Mouse (Mus musculus) B cell, adult (primary cell): Measurements from ENCODE around the gene Eif3i. TPM values are rescaled to one million over a fixed set of nuclear protein-coding genes. Genes with fewer than 3 reads are reported as not detected.

Experiments
- total RNA-seq: library from RNA; stranded (reverse); gene quantifications from 4 replicates; pipeline ENCODE4 v1.2.4, GENCODE M21; 2023; ENCODE audit not compliant: inconsistent age

Eif3i gene
- 156 to 162 TPM (median 160 TPM) in 4 replicates for total RNA-seq

GRCm38 (mm10) chr4:129600233-129601158 lies at the start of gene Eif3i, which contains the start of gene Tmem234:
Gene Eif3i (minus strand): TSS chr4:129600648.
Gene Tmem234 (plus strand): TSS chr4:129600668.

GRCm38 (mm10) chr4:129640638-129641467 lies 40.4 kb upstream of the Eif3i start, which contains the start of gene Txlna:
Gene Txlna (minus strand): TSS chr4:129641065.

GRCm38 (mm10) chr4:129623681-129624091 lies 23.2 kb upstream of the Eif3i start, which contains the start of gene Ccdc28b:
Gene Ccdc28b (minus strand): TSS chr4:129623947.

GRCm38 (mm10) chr4:129618786-129619691 lies 18.6 kb upstream of the Eif3i start, which contains the start of gene Iqcc:
Gene Iqcc (minus strand): TSS chr4:129619099.

GRCm38 (mm10) chr4:129614093-129614492 lies 13.6 kb upstream of the Eif3i start, which contains the start of gene Dcdc2b:
Gene Dcdc2b (minus strand): TSS chr4:129614257.

GRCm38 (mm10) chr4:129578466-129578865 lies 22.0 kb downstream of the Eif3i start, which contains the start of gene Fam167b:
Gene Fam167b (minus strand): TSS chr4:129578549.

GRCm38 (mm10) chr4:129573430-129573829 lies 27.0 kb downstream of the Eif3i start, which contains the start of gene Lck:
Gene Lck (minus strand): TSS chr4:129573641.

GRCm38 (mm10) chr4:129542592-129543141 lies 57.8 kb downstream of the Eif3i start, which contains the start of gene Hdac1:
Gene Hdac1 (minus strand): TSS chr4:129542713.

Other genes with a start within 250 kb of the Eif3i start
- gene Zbtb8a, start 222.5 kb downstream of the Eif3i start, total RNA-seq, result 2.7 to 3.6 TPM (median 3.1 TPM) in 4 replicates
- not detected in 4 replicates for gene Zbtb8b, start 159.8 kb downstream of the Eif3i start, total RNA-seq
- 128 to 135 TPM (median 129 TPM) in 4 replicates for gene Bsdc1, start 139.1 kb downstream of the Eif3i start, total RNA-seq
- 0.42 to 0.81 TPM in 2 of 4 replicates, not detected in the others for gene Tssk3, start 109.6 kb downstream of the Eif3i start, total RNA-seq
- 0.96 to 2.4 TPM (median 0.99 TPM) in 3 of 4 replicates, not detected in the other for gene Fam229a, start 109.5 kb downstream of the Eif3i start, total RNA-seq
- gene Marcksl1, start 87.1 kb downstream of the Eif3i start, total RNA-seq, result 75.1 to 90.8 TPM (median 82.9 TPM) in 4 replicates
- 156 to 175 TPM (median 161 TPM) in 4 replicates for gene Hdac1, start 57.9 kb downstream of the Eif3i start, total RNA-seq
- gene Lck, start 27.0 kb downstream of the Eif3i start, total RNA-seq, result 25.0 to 36.7 TPM (median 29.8 TPM) in 4 replicates
- gene Fam167b, start 22.1 kb downstream of the Eif3i start, total RNA-seq, result not detected in 4 replicates
- 111 to 128 TPM (median 118 TPM) in 4 replicates for gene Tmem234, start within 50 bp of the Eif3i start, total RNA-seq
- gene Dcdc2b, start 13.6 kb upstream of the Eif3i start, total RNA-seq, result 0.84 to 2.4 TPM (median 1.4 TPM) in 4 replicates
- gene Iqcc, start 18.5 kb upstream of the Eif3i start, total RNA-seq, result 16.6 to 21.8 TPM (median 18.0 TPM) in 4 replicates
- 14.4 to 21.1 TPM (median 17.6 TPM) in 4 replicates for gene Ccdc28b, start 23.3 kb upstream of the Eif3i start, total RNA-seq
- gene Txlna, start 40.4 kb upstream of the Eif3i start, total RNA-seq, result 73.6 to 90.3 TPM (median 86.7 TPM) in 4 replicates
- gene Kpna6, start 72.1 kb upstream of the Eif3i start, total RNA-seq, result 39.2 to 48.0 TPM (median 44.4 TPM) in 4 replicates
- gene Tmem39b, start 96.2 kb upstream of the Eif3i start, total RNA-seq, result 16.8 to 19.2 TPM (median 17.5 TPM) in 4 replicates
- 129 to 134 TPM (median 132 TPM) in 4 replicates for gene Khdrbs1, start 141.7 kb upstream of the Eif3i start, total RNA-seq
- 370 to 439 TPM (median 425 TPM) in 4 replicates for gene Ptp4a2, start 210.6 kb upstream of the Eif3i start, total RNA-seq